Mouse (Mus musculus): ENCODE results near the gene Blnk. TPM values are rescaled to one million over a fixed set of nuclear protein-coding genes. Genes with fewer than 3 reads are reported as not detected.

Blnk gene
- total RNA-seq, 2 experiments from 2014 or later, result 5.5 to 6.6 TPM

- no peak for DNase-seq (ENCODE audit: extremely low spot score in 1 of 2, low spot score in 1 of 2)
These were observed 12.3 kb upstream of the Blnk start for GRCm38 (mm10) chr19:41006621-41007020.

GRCm38 (mm10) chr19:41003694-41004315 lies 9.5 kb upstream of the Blnk start:
- no peak for DNase-seq (ENCODE audit: extremely low spot score in 1 of 2, low spot score in 1 of 2)

- DNase-seq (ENCODE audit: extremely low spot score in 1 of 2, low spot score in 1 of 2), result no peak
These were observed 5.2 kb upstream of the Blnk start for GRCm38 (mm10) chr19:40999569-40999968.

GRCm38 (mm10) chr19:40998469-40999170 lies 4.3 kb upstream of the Blnk start:
- DNase-seq (ENCODE audit: extremely low spot score in 1 of 2, low spot score in 1 of 2), result no peak

GRCm38 (mm10) chr19:40996722-40997121 lies 2.4 kb upstream of the Blnk start:
- DNase-seq (ENCODE audit: extremely low spot score in 1 of 2, low spot score in 1 of 2), result no peak

GRCm38 (mm10) chr19:40995449-40996401 lies 1.4 kb upstream of the Blnk start:
- DNase-seq (ENCODE audit: extremely low spot score in 1 of 2, low spot score in 1 of 2), result no peak

GRCm38 (mm10) chr19:40994911-40995310 lies 576 bp upstream of the Blnk start:
- DNase-seq (ENCODE audit: extremely low spot score in 1 of 2, low spot score in 1 of 2), result no peak

GRCm38 (mm10) chr19:40993356-40993755 lies 979 bp downstream of the Blnk start:
- no peak for DNase-seq (ENCODE audit: extremely low spot score in 1 of 2, low spot score in 1 of 2)

GRCm38 (mm10) chr19:40992517-40993044 lies 1.8 kb downstream of the Blnk start:
- no peak for DNase-seq (ENCODE audit: extremely low spot score in 1 of 2, low spot score in 1 of 2)

- no peak for DNase-seq (ENCODE audit: extremely low spot score in 1 of 2, low spot score in 1 of 2)
These were observed 2.2 kb downstream of the Blnk start for GRCm38 (mm10) chr19:40992096-40992495.

GRCm38 (mm10) chr19:40991626-40992025 lies 2.7 kb downstream of the Blnk start:
- DNase-seq (ENCODE audit: extremely low spot score in 1 of 2, low spot score in 1 of 2), result no peak

GRCm38 (mm10) chr19:40990781-40991343 lies 3.5 kb downstream of the Blnk start:
- no peak for DNase-seq (ENCODE audit: extremely low spot score in 1 of 2, low spot score in 1 of 2)

GRCm38 (mm10) chr19:40989961-40990600 lies 4.3 kb downstream of the Blnk start:
- DNase-seq (ENCODE audit: extremely low spot score in 1 of 2, low spot score in 1 of 2), result no peak

GRCm38 (mm10) chr19:40988856-40989255 lies 5.5 kb downstream of the Blnk start:
- DNase-seq (ENCODE audit: extremely low spot score in 1 of 2, low spot score in 1 of 2), result no peak

GRCm38 (mm10) chr19:40984536-40984935 lies 9.8 kb downstream of the Blnk start:
- DNase-seq (ENCODE audit: extremely low spot score in 1 of 2, low spot score in 1 of 2), result no peak

GRCm38 (mm10) chr19:40980671-40981070 lies 13.7 kb downstream of the Blnk start:
- DNase-seq (ENCODE audit: extremely low spot score in 1 of 2, low spot score in 1 of 2), result no peak

- DNase-seq (ENCODE audit: extremely low spot score in 1 of 2, low spot score in 1 of 2), result no peak
These were observed 16.3 kb downstream of the Blnk start for GRCm38 (mm10) chr19:40978026-40978425.

GRCm38 (mm10) chr19:40976946-40977917 lies 17.1 kb downstream of the Blnk start:
- DNase-seq (ENCODE audit: extremely low spot score in 1 of 2, low spot score in 1 of 2), result no peak

Data from layer of hippocampus, postnatal 25 days (tissue).